Mouse (Mus musculus): ENCODE measurements around the gene Pask. TPM values are rescaled to one million over a fixed set of nuclear protein-coding genes. Genes with fewer than 3 reads are reported as not detected.
A peak's percentile ranks its signal among the peaks of the same experiment; 100 is the strongest.

The Pask gene
- total and polyA plus RNA-seq, 3 experiments, result 17.4 to 19.0 TPM; not detected in 1

DNA sequence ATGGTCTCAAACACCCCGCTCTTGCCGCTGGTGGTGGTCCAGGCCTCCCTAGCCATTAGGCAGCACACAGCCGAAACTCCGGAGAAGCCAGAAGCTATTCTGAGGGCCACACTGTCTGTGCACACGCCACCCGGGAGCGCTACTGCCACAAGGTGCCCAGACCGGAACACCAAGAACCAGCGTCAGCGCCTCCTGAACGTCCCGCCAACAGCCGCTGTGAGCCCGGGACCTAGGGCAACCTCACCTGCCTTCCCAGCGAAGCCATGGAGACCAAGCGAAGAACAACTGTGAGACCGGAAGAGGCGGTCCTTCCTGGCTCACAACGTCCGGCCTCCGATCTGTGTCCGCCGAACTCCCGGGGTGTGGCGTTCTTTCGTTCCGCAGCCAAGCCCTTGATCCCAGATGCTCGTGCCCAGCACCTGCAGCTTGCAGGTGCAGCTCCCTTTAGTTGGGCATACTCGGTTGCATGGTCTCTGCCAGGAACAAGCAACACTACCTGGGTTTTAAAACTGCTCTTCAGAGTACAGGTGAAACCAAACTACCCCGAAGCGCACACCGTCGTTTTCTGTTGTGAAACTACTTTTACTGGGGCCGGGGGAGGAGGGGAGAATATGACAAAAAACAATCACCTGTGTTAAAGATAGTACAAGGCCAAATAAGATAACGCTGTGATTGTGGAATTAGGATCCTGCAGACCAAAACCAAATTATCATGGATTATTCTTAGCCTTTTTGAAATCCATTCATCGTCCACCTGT, 37.5 kb downstream of the Pask start, which contains the start of gene Mterf4:
TSS of gene Mterf4 (minus strand) at position 335 of the 757 bp plus-strand sequence.
- Histone ChIP-seq H3K4me1 (ENCODE audit: control insufficient read depth in 1 of 2, insufficient read depth in 2 of 2, low read length in 2 of 2) (peaks cover 0 to 4% of the 10 kb centered on the region in 2 experiments; a peak in 2 of 4 replicates), H3K27me3 (ENCODE audit: control insufficient read depth in 1 of 2, insufficient read depth in 2 of 2, low read length in 2 of 2) (no peaks in the 10 kb centered on the region), H3K9me3 (replicated peaks; ENCODE audit: insufficient read depth, low read length) (no peaks in the 10 kb centered on the region), H3K27ac (ENCODE audit: control insufficient read depth, low read depth, low read length) (peak within 1 kb of the TSS; percentile 20; the same call in 1 of the 2 replicates), H3K9ac (ENCODE audit: control insufficient read depth, low read depth, low read length, poor library complexity, severe bottlenecking) (peak within 1 kb of the TSS; percentile 93), H3K79me2 (ENCODE audit: control insufficient read depth, insufficient read depth, low read length, poor library complexity) (peaks cover 7% of the 10 kb centered on the region), H3K36me3 (ENCODE audit: control insufficient read depth in 1 of 2, insufficient read depth in 2 of 2, low read length in 2 of 2) (peaks cover 3 to 12% of the 10 kb centered on the region in 2 experiments), H3K4me3 (ENCODE audit: control insufficient read depth in 1 of 2, insufficient read depth in 1 of 2, low read depth in 2 of 2, low read length in 2 of 2) (peak within 1 kb of the TSS; percentile 90 to 99)
- DNase-seq (ENCODE audit: low read depth, low spot score), result peak; percentile 95
- TF ChIP-seq ZC3H11A (IDR thresholded peaks at IDR 0.05; ENCODE audit: low read depth, low read length) (no peak), MXI1 (IDR thresholded peaks at IDR 0.05; ENCODE audit: low read depth, low read length) (peak; percentile 91), GABPA (IDR thresholded peaks at IDR 0.05; ENCODE audit: low read depth, low read length) (no peak; the same call in 1 of the 2 replicates), MAZ (IDR thresholded peaks at IDR 0.05; ENCODE audit: low read depth, low read length) (peak; percentile 82; the same call in 1 of the 2 replicates), CTCF (IDR thresholded peaks at IDR 0.05 in 2 of 3, conservative IDR thresholded peaks at IDR 0.05 in 1 of 3; ENCODE audit: control insufficient read depth in 1 of 3, insufficient read depth in 1 of 3, low read depth in 2 of 3, low read length in 3 of 3, poor library complexity in 1 of 3, severe bottlenecking in 1 of 3) (no peak), MAFK (IDR thresholded peaks at IDR 0.05; ENCODE audit: borderline replicate concordance, low read depth, low read length) (no peak), UBTF (IDR thresholded peaks at IDR 0.05; ENCODE audit: borderline replicate concordance, insufficient read depth, low read depth, low read length) (0 out of 2 replicates have a peak, but pooled peaks have one; percentile 52), ZKSCAN1 (IDR thresholded peaks at IDR 0.05; ENCODE audit: low read depth, low read length) (0 out of 2 replicates have a peak, but pooled peaks have one; percentile 56), POLR2A (IDR thresholded peaks at IDR 0.05; ENCODE audit: control insufficient read depth in 1 of 2, insufficient read depth in 1 of 2, low read depth in 1 of 2, low read length in 2 of 2, poor library complexity in 1 of 2) (peak; percentile 66 to 94), ETS1 (IDR thresholded peaks at IDR 0.05; ENCODE audit: low read depth, low read length) (no peak), HCFC1 (IDR thresholded peaks at IDR 0.05; ENCODE audit: low read depth, low read length) (peak; percentile 96), TBP (IDR thresholded peaks at IDR 0.05; ENCODE audit: low read depth, low read length) (peak; percentile 92), MAX (IDR thresholded peaks at IDR 0.05; ENCODE audit: low read length) (peak; percentile 80; the same call in 1 of the 2 replicates), RAD21 (IDR thresholded peaks at IDR 0.05; ENCODE audit: low read depth, low read length) (no peak; the same call in 1 of the 2 replicates), POLR2AphosphoS5 (IDR thresholded peaks at IDR 0.05; ENCODE audit: borderline replicate concordance, low read depth, low read length) (no peak), RCOR1 (IDR thresholded peaks at IDR 0.05; ENCODE audit: low read depth, low read length) (peak; percentile 62; the same call in 1 of the 2 replicates), SMC3 (IDR thresholded peaks at IDR 0.05; ENCODE audit: low read depth, low read length) (peak; percentile 13; the same call in 1 of the 2 replicates), EP300 (IDR thresholded peaks at IDR 0.05; ENCODE audit: low read depth in 1 of 2, low read length in 2 of 2) (peak in 1 of 2 experiments; percentile 45; a peak in 2 of 4 replicates), JUND (IDR thresholded peaks at IDR 0.05; ENCODE audit: low read depth, low read length) (no peak; the same call in 1 of the 2 replicates), NELFE (IDR thresholded peaks at IDR 0.05; ENCODE audit: low read depth, low read length) (peak; percentile 92), MYC (IDR thresholded peaks at IDR 0.05; ENCODE audit: low read depth, low read length) (peak; percentile 66; the same call in 1 of the 2 replicates), BHLHE40 (IDR thresholded peaks at IDR 0.05; ENCODE audit: borderline replicate concordance, low read depth, low read length) (peak; percentile 58), NRF1 (IDR thresholded peaks at IDR 0.05; ENCODE audit: insufficient read depth, low read depth, low read length, poor library complexity, severe bottlenecking) (no peak), GATA1 (IDR thresholded peaks at IDR 0.05; ENCODE audit: low read depth, low read length) (no peak), USF1 (IDR thresholded peaks at IDR 0.05; ENCODE audit: low read depth, low read length) (no peak), ZMIZ1 (IDR thresholded peaks at IDR 0.05; ENCODE audit: low read depth, low read length) (peak; percentile 57; the same call in 1 of the 2 replicates), CHD2 (IDR thresholded peaks at IDR 0.05; ENCODE audit: low read length) (no peak; the same call in none of the 2 replicates), SIN3A (IDR thresholded peaks at IDR 0.05; ENCODE audit: low read length) (peak; percentile 97), ZNF384 (IDR thresholded peaks at IDR 0.05; ENCODE audit: low read depth, low read length) (peak; percentile 48; the same call in 1 of the 2 replicates), POLR2AphosphoS2 (IDR thresholded peaks at IDR 0.05; ENCODE audit: low read length) (peak; percentile 85), TCF12 (IDR thresholded peaks at IDR 0.05; ENCODE audit: low read depth, low read length) (peak; percentile 84), USF2 (IDR thresholded peaks at IDR 0.05; ENCODE audit: borderline replicate concordance in 1 of 2, insufficient read depth in 1 of 2, low read depth in 1 of 2, low read length in 2 of 2) (no peak), MYB (IDR thresholded peaks at IDR 0.05; ENCODE audit: low read depth, low read length) (no peak), MEF2A (IDR thresholded peaks at IDR 0.05; ENCODE audit: extremely low read depth, insufficient replicate concordance, low read depth, low read length, poor library complexity, severe bottlenecking) (no peak)
